Mouse (Mus musculus) kidney, embryonic 14.5 days (tissue): Measurements from ENCODE around the gene Casc3. TPM values are rescaled to one million over a fixed set of nuclear protein-coding genes. Genes with fewer than 3 reads are reported as not detected.

Source experiments
- ATAC-seq: fragments of 200-750 bp; cut with Nextera tagmentation; 2 replicates; pipeline ENCODE4 v1.8.0; 2017; ENCODE audit warnings: moderate number of reproducible peaks, mild to moderate bottlenecking, moderate TSS enrichment, moderate library complexity; ENCODE audit not compliant: low FRiP score, low TSS enrichment
- H3K27ac ChIP-seq: fragments of 300-500 bp; sonication (generic); 2 replicates; pipeline ENCODE4 v1.5.1; 2014; ENCODE audit warnings: low read depth, mild to moderate bottlenecking, low read length, moderate library complexity, mixed read lengths
- H3K27me3 ChIP-seq: fragments of 300-500 bp; sonication (generic); 2 replicates; pipeline ENCODE4 v1.6.1; 2014; ENCODE audit warnings: mild to moderate bottlenecking, low read length; ENCODE audit not compliant: control insufficient read depth, insufficient read depth
- H3K36me3 ChIP-seq: fragments of 300-500 bp; sonication (generic); 2 replicates; pipeline ENCODE4 v1.6.1; 2014; ENCODE audit warnings: low read length, mixed read lengths; ENCODE audit not compliant: control insufficient read depth, insufficient read depth
- H3K4me1 ChIP-seq: fragments of 300-500 bp; sonication (generic); 2 replicates; pipeline ENCODE4 v1.6.1; 2014; ENCODE audit warnings: low read length, mixed read lengths; ENCODE audit not compliant: control insufficient read depth, insufficient read depth
- H3K4me2 ChIP-seq: fragments of 300-500 bp; sonication (generic); replicated peaks from 2 replicates; pipeline ENCODE4 v1.6.1; 2014; ENCODE audit warnings: low read depth, mild to moderate bottlenecking, low read length
- H3K4me3 ChIP-seq: fragments of 300-500 bp; sonication (generic); 2 replicates; pipeline ENCODE4 v1.5.1; 2014; ENCODE audit warnings: mild to moderate bottlenecking, low read length
- H3K9ac ChIP-seq: fragments of 300-500 bp; sonication (generic); 2 replicates; pipeline ENCODE4 v1.6.1; 2014; ENCODE audit warnings: low read depth, mild to moderate bottlenecking, low read length, moderate library complexity
- H3K9me3 ChIP-seq: fragments of 300-500 bp; sonication (generic); 2 replicates; pipeline ENCODE4 v1.6.1; 2016; ENCODE audit warnings: low read length; ENCODE audit not compliant: control insufficient read depth
- WGBS: fragments of 180-500 bp; shearing (Covaris S2); extraction: QIAGEN DNeasy Blood & Tissue Kit; methylation state at CpG from one replicate; pipeline ENCODE4 v1.1.7; 2014; 5-methylcytosine and 5-hydroxymethylcytosine counted together
- polyA plus RNA-seq: library from polyadenylated mRNA; unstranded; fragments of >200 nt; fragmentation: Nextera tagmentation; extraction: Ambion mirVana; gene quantifications from 2 replicates; pipeline ENCODE4 v1.2.1, GENCODE M21; 2014

The Casc3 gene
- polyA plus RNA-seq, 1 experiment from 2014 or later: 43.1 TPM

- H3K27ac ChIP-seq: no peak overlapping the region
- no peaks in the 10 kb centered on the region for H3K27me3 ChIP-seq
- no peaks in the 10 kb centered on the region for H3K9me3 ChIP-seq
- H3K4me1 ChIP-seq: peaks cover 38% of the 10 kb centered on the region
- no peak for ATAC-seq
- H3K9ac ChIP-seq: no peak overlapping the region
- no peak overlapping the region for H3K4me2 ChIP-seq
- no peaks in the 10 kb centered on the region; the same call in 1 of the 2 replicates for H3K36me3 ChIP-seq
- no peak overlapping the region for H3K4me3 ChIP-seq
- 85% methylated on average over 5 of the region's 5 CpGs for WGBS
These were observed 14.0 kb upstream of the Casc3 start for GRCm38 (mm10) chr11:98790631-98791205.

GRCm38 (mm10) chr11:98791448-98791847 lies 13.3 kb upstream of the Casc3 start:
- H3K27ac ChIP-seq: no peak overlapping the region
- no peak overlapping the region for H3K4me3 ChIP-seq
- H3K9me3 ChIP-seq: no peaks in the 10 kb centered on the region
- no peaks in the 10 kb centered on the region for H3K27me3 ChIP-seq
- ATAC-seq: no peak
- no peak overlapping the region for H3K4me2 ChIP-seq
- 82% methylated on average over 1 of the region's 1 CpGs for whole genome bisulfite sequencing
- no peak overlapping the region for H3K9ac ChIP-seq
- peaks cover 32% of the 10 kb centered on the region for H3K4me1 ChIP-seq
- H3K36me3 ChIP-seq: no peaks in the 10 kb centered on the region; the same call in 1 of the 2 replicates

DNA sequence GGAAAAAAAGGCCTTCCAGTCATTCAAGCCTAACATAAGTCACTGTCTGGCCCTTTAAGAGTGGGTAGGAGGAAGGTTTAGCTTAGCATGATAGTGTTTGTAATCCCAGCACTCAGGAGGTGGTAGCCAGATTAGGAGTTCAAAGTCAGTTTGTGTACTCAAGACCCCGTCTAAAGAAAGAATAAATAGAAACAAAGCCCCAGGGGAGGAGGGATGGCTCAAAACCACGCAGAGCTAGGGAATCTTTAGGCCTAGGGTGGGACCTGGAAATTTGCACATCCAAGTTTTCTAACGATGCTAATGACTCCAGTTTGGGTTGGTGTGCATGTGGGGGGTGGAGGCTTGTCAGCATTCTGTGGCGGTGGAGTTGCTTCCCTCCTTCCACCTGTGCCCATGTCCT lies 12.6 kb upstream of the Casc3 start:
- H3K4me2 ChIP-seq: no peak overlapping the region
- H3K4me3 ChIP-seq: no peak overlapping the region
- H3K36me3 ChIP-seq: no peaks in the 10 kb centered on the region; the same call in 1 of the 2 replicates
- no peak overlapping the region for H3K9ac ChIP-seq
- H3K27me3 ChIP-seq: no peaks in the 10 kb centered on the region
- ATAC-seq: no peak
- H3K9me3 ChIP-seq: no peaks in the 10 kb centered on the region
- WGBS: 17% methylated on average over 4 of the region's 4 CpGs
- peaks cover 27% of the 10 kb centered on the region for H3K4me1 ChIP-seq
- no peak overlapping the region for H3K27ac ChIP-seq

DNA sequence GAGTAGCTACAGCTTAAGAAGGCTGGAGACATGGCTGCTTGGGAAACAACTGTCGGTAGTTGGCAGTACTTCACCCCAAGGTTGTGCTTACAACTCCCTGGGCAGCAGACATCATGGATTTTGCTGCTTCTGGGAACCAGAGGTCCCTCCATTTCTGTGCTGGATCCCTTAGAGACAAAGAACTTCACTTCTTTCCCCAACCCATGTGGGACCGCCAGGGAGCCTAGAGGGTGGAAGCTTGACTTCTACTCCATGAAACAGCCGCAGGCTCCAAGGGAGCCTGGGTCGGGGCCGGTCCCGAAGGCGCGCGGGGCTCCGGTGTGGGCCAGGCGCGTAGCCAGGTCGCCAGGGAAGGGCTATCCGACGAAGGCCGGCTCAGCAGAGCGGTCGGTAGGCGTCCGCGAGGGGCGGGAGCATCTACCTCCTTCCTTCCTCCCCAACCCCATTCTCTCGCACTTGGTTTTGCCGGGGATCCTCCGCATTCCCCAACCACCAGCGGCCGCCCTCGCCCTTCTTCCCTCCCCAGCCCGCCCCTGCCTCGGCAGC lies 10.2 kb upstream of the Casc3 start:
- Histone ChIP-seq H3K9ac (peak overlapping the region; percentile 97), H3K4me2 (peak overlapping the region; percentile 59), H3K27me3 (no peaks in the 10 kb centered on the region), H3K4me3 (peak overlapping the region; percentile 100), H3K36me3 (peaks cover 13% of the 10 kb centered on the region), H3K9me3 (no peaks in the 10 kb centered on the region), H3K4me1 (peaks cover 37% of the 10 kb centered on the region), H3K27ac (peak overlapping the region; percentile 99)
- peak; percentile 68 for ATAC-seq
- under 1% methylated on average over 23 of the region's 30 CpGs for WGBS

DNA sequence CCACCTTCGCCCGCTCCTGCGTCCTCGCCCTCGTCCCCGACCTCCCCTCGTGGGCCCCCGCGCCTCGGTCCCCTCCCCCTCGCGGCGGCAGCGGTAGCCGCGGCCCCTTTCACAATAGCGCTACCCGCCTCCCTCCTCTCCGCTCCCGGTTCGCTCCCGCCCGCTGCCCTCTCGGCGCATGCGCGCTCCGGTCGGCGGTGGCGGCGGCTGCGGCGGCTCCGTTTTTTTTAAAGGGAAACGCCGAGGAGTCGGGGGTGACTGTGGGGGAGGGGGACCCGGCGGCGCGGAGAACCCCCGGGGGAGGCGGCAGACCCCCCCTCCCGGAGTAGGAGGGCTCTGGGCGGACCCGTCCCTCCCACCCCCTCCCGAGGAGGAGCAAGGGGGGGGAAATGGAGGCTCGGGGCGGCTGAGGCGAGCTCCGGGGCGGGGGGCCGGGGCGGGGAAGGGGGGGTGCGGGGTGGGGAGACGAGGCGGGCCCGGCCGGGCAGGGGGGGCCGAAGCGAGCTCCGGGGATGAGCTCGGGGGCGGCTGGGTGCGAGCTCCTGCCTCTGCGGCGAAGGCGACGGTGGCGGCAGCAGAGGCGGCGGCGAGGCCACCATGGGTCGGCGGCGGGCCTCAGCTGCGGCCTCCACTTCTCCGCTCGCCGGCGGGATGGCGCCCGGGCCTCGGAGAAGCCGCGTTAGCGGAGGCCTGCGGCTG lies 9.5 kb upstream of the Casc3 start, which contains the start of gene Msl1:
Msl1 (plus strand) TSS at position 502 of the 699 bp plus-strand sequence.
- WGBS: under 1% methylated on average over 52 of the region's 89 CpGs
- ATAC-seq: peak; percentile 47

DNA sequence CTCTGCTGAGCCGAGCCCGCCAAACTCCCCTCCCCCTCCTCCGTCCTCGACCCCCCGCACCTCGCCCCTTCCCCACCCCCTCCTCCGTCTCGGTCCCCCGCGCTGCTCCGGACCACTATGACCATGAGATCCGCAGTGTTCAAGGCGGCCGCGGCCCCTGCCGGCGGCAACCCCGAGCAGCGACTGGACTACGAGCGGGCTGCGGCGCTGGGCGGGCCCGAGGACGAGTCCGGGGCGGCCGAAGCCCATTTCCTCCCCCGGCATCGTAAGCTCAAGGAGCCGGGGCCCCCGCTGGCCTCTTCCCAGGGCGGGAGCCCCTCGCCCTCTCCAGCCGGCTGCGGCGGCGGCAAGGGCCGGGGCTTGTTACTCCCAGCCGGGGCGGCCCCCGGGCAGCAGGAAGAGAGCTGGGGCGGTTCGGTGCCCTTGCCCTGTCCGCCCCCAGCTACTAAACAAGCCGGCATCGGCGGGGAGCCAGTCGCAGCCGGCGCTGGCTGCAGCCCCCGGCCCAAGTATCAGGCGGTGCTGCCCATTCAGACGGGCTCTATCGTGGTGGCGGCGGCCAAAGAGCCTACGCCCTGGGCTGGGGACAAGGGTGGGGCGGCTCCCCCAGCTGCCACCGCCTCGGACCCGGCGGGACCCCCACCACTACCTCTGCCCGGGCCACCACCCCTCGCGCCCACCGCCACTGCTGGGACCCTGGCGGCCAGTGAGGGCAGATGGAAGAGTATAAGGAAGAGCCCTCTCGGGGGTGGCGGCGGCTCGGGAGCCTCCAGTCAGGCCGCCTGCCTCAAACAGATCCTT lies 8.8 kb upstream of the Casc3 start:
- H3K9ac ChIP-seq: peak overlapping the region; percentile 97
- H3K9me3 ChIP-seq: no peaks in the 10 kb centered on the region
- peak overlapping the region; percentile 100 for H3K4me3 ChIP-seq
- no peaks in the 10 kb centered on the region for H3K27me3 ChIP-seq
- peaks cover 26% of the 10 kb centered on the region for H3K36me3 ChIP-seq
- H3K4me1 ChIP-seq: peaks cover 37% of the 10 kb centered on the region
- WGBS: 2% methylated on average over 51 of the region's 74 CpGs
- ATAC-seq: peak; percentile 30
- H3K4me2 ChIP-seq: peak overlapping the region; percentile 59
- H3K27ac ChIP-seq: peak overlapping the region; percentile 99

More for the DNA sequence above, 9.5 kb upstream of the Casc3 start, which contains the start of gene Msl1:
- peak within 1 kb of the TSS; percentile 99 for H3K27ac ChIP-seq
- no peaks in the 10 kb centered on the region for H3K27me3 ChIP-seq
- H3K9ac ChIP-seq: peak within 1 kb of the TSS; percentile 97
- peaks cover 37% of the 10 kb centered on the region for H3K4me1 ChIP-seq
- H3K4me2 ChIP-seq: peak within 1 kb of the TSS; percentile 59
- H3K36me3 ChIP-seq: peaks cover 19% of the 10 kb centered on the region
- H3K4me3 ChIP-seq: peak within 1 kb of the TSS; percentile 100
- H3K9me3 ChIP-seq: no peaks in the 10 kb centered on the region

- Histone ChIP-seq H3K4me3 (peak overlapping the region; percentile 100), H3K4me2 (peak overlapping the region; percentile 59), H3K9me3 (no peaks in the 10 kb centered on the region), H3K27ac (peak overlapping the region; percentile 99), H3K4me1 (peaks cover 37% of the 10 kb centered on the region), H3K36me3 (peaks cover 34% of the 10 kb centered on the region), H3K9ac (peak overlapping the region; percentile 97), H3K27me3 (no peaks in the 10 kb centered on the region)
- 2% methylated on average over 23 of the region's 23 CpGs for WGBS
- peak; percentile 32 for ATAC-seq
These were observed 8.0 kb upstream of the Casc3 start for GRCm38 (mm10) chr11:98796515-98797216.

DNA sequence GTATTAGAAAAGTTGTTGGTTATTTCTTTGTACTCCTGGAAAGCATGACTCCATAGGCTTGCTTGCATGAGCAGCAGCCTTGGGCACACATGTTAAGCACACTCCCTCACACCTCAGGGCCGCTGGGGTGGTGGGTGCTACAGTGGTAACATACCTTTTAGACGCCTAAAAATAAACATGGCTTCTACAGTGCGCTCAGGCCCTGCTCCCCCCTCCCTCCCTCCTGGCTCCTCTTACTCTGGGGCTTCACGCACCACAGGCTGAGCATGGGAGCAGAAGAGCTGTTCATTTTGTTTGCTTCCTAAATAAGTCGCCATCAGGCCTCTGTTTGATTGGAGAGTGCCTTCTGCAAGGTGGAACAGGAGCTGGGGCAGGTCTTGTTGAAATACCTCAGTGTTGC lies 7.4 kb upstream of the Casc3 start:
- H3K4me1 ChIP-seq: peaks cover 33% of the 10 kb centered on the region
- H3K27ac ChIP-seq: peak overlapping the region; percentile 99; the same call in 1 of the 2 replicates
- ATAC-seq: no peak

More for the DNA sequence above, 7.4 kb upstream of the Casc3 start:
- no peaks in the 10 kb centered on the region for H3K9me3 ChIP-seq
- peak overlapping the region; percentile 97; the same call in 1 of the 2 replicates for H3K9ac ChIP-seq
- H3K4me3 ChIP-seq: peak overlapping the region; percentile 100
- WGBS: 3% methylated on average over 5 of the region's 5 CpGs
- H3K36me3 ChIP-seq: peaks cover 40% of the 10 kb centered on the region
- H3K27me3 ChIP-seq: no peaks in the 10 kb centered on the region
- peak overlapping the region; percentile 59 for H3K4me2 ChIP-seq
